12 mouse cellular contexts compared by ENCODE assay signal in genomic region chr7:110247801-110248200, GRCm38 (mm10).
"Had no signal": no experiment of that assay in that cellular context is flagged by ENCODE, and none has a peak within 500 bp of the region (broad histone marks: within the 10 kb centered on the region; RNA-seq: fewer than 3 reads in every experiment).

No protein-coding gene starts in this region.

- H3K27me3 ChIP-seq: kidney, embryonic 15.5 days; liver, embryonic 12.5 days; neural tube, embryonic 12.5 days had no signal

- H3K36me3 ChIP-seq: neural tube, embryonic 12.5 days had no signal

- DNase-seq: kidney, postnatal 14 days; left cerebral cortex, postnatal 4 days; lung, embryonic 14.5 days; lung, postnatal 10 days; lung, postnatal 4 days; midbrain, embryonic 14.5 days; thymus, postnatal 36 days had no signal

- H3K4me3 ChIP-seq: kidney, embryonic 15.5 days; liver, embryonic 12.5 days; midbrain, embryonic 10.5 days; neural tube, embryonic 12.5 days had no signal

- H3K4me1 ChIP-seq: liver, embryonic 12.5 days; midbrain, embryonic 10.5 days; neural tube, embryonic 12.5 days had no signal

- H3K27ac ChIP-seq: kidney, embryonic 15.5 days; liver, embryonic 12.5 days; midbrain, embryonic 10.5 days; neural tube, embryonic 12.5 days; stomach, postnatal 0 days had no signal
